Mouse (Mus musculus) neural tube, embryonic 15.5 days (tissue): ENCODE measurements around the gene Zfp651. TPM values are rescaled to one million over a fixed set of nuclear protein-coding genes. Genes with fewer than 3 reads are reported as not detected.

Experiments used
- ATAC-seq: fragments of 200-750 bp; cut with Nextera tagmentation; 2 replicates; pipeline ENCODE4 v1.8.0; 2017; ENCODE audit warnings: mild to moderate bottlenecking, moderate TSS enrichment, moderate library complexity; ENCODE audit not compliant: low FRiP score
- H3K27ac ChIP-seq: fragments of 300-500 bp; sonication (generic); replicated peaks from 2 replicates; pipeline ENCODE4 v1.5.1; 2015; ENCODE audit warnings: mild to moderate bottlenecking, inconsistent platforms
- H3K27me3 ChIP-seq: fragments of 300-500 bp; sonication (generic); replicated peaks from 2 replicates; pipeline ENCODE4 v1.6.1; 2015; ENCODE audit warnings: inconsistent platforms
- H3K36me3 ChIP-seq: fragments of 300-500 bp; sonication (generic); 2 replicates; pipeline ENCODE4 v1.6.1; 2015; ENCODE audit warnings: inconsistent platforms
- H3K4me1 ChIP-seq: fragments of 300-500 bp; sonication (generic); 2 replicates; pipeline ENCODE4 v1.6.1; 2015; ENCODE audit warnings: inconsistent platforms
- H3K4me2 ChIP-seq: fragments of 300-500 bp; sonication (generic); 2 replicates; pipeline ENCODE4 v1.6.1; 2015; ENCODE audit warnings: inconsistent platforms, mild to moderate bottlenecking, moderate library complexity
- H3K4me3 ChIP-seq: fragments of 300-500 bp; sonication (generic); replicated peaks from 2 replicates; pipeline ENCODE4 v1.5.1; 2015; ENCODE audit warnings: mild to moderate bottlenecking, inconsistent platforms
- H3K9ac ChIP-seq: fragments of 300-500 bp; sonication (generic); replicated peaks from 2 replicates; pipeline ENCODE4 v1.6.1; 2015; ENCODE audit warnings: mild to moderate bottlenecking, inconsistent platforms
- H3K9me3 ChIP-seq: fragments of 300-500 bp; sonication (generic); replicated peaks from 2 replicates; pipeline ENCODE4 v1.6.1; 2016; ENCODE audit warnings: inconsistent platforms
- WGBS: fragments of 180-500 bp; shearing (Covaris S2); methylation state at CpG from one replicate; pipeline ENCODE4 v1.1.7; 2015; ENCODE audit warnings: mixed read lengths; 5-methylcytosine and 5-hydroxymethylcytosine counted together
- polyA plus RNA-seq: library from polyadenylated mRNA; unstranded; fragments of >200 nt; fragmentation: Nextera tagmentation; extraction: Ambion mirVana; gene quantifications from 2 replicates; pipeline ENCODE4 v1.2.1, GENCODE M21; 2015

The Zfp651 gene
- polyA plus RNA-seq, 1 experiment from 2014 or later = 36.3 TPM

DNA sequence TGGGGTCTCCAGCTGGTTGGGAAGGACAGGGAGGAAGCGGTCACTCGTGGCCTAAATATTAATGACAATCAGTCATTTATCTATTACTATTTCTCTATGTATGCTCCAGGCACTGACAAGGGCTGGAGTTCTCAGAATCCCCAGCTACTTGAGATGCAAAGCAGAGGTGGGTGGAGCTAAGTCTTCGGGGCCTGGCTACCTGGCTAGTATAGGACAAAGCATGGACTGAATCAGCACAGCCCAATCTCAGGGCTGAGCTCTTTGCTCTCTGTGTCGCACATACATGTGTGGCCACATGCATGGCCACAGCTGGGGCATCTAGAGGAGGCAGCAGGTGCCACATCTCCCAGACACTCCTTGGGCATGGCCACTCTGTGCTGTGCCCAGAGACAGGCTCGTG is 61.6 kb downstream of the Zfp651 start:
- WGBS = 73% methylated on average over 5 of the region's 5 CpGs

More for the DNA sequence above, 61.6 kb downstream of the Zfp651 start:
- Histone ChIP-seq H3K4me3 (no peak overlapping the region), H3K27ac (no peak overlapping the region), H3K27me3 (no peaks in the 10 kb centered on the region), H3K9me3 (no peaks in the 10 kb centered on the region), H3K4me1 (peaks cover 31% of the 10 kb centered on the region), H3K36me3 (no peaks in the 10 kb centered on the region), H3K4me2 (no peak overlapping the region), H3K9ac (no peak overlapping the region)
- ATAC-seq = no peak

Other genes starting within 250 kb of the Zfp651 start
- gene Lyzl4, start 117.2 kb upstream of the Zfp651 start, polyA plus RNA-seq = 0.77 TPM in 1 of 2 replicates, not detected in the other
- gene Vipr1, start 116.6 kb upstream of the Zfp651 start, polyA plus RNA-seq = 0.38 and 1.1 TPM in 2 replicates
- gene Sec22c, start 53.8 kb upstream of the Zfp651 start, polyA plus RNA-seq = 20.0 and 21.3 TPM in 2 replicates
- gene Ss18l2, start 49.0 kb upstream of the Zfp651 start, polyA plus RNA-seq = 182 and 206 TPM in 2 replicates
- gene Nktr, start 40.2 kb upstream of the Zfp651 start, polyA plus RNA-seq = 51.5 and 52.8 TPM in 2 replicates
- 2.7 and 3.6 TPM in 2 replicates for gene Klhl40, start 18.3 kb downstream of the Zfp651 start, polyA plus RNA-seq
- 0.38 and 0.64 TPM in 2 replicates for gene Hhatl, start 33.2 kb downstream of the Zfp651 start, polyA plus RNA-seq
- 2.1 and 4.0 TPM in 2 replicates for gene Ccdc13, start 80.1 kb downstream of the Zfp651 start, polyA plus RNA-seq
- gene Higd1a, start 99.0 kb downstream of the Zfp651 start, polyA plus RNA-seq = 149 and 169 TPM in 2 replicates
- gene Ackr2, start 139.0 kb downstream of the Zfp651 start, polyA plus RNA-seq = 1.5 and 1.7 TPM in 2 replicates
- not detected in 2 replicates for gene Cyp8b1, start 157.0 kb downstream of the Zfp651 start, polyA plus RNA-seq
- gene Fam198a, start 191.7 kb downstream of the Zfp651 start, polyA plus RNA-seq = 1.9 and 2.4 TPM in 2 replicates
- gene Pomgnt2, start 237.8 kb downstream of the Zfp651 start, polyA plus RNA-seq = 34.3 and 37.8 TPM in 2 replicates